Mouse (Mus musculus) liver, postnatal 0 days (tissue): ENCODE data around the gene Hsd17b12. TPM values are rescaled to one million over a fixed set of nuclear protein-coding genes. Genes with fewer than 3 reads are reported as not detected.
A peak's percentile ranks its signal among the peaks of the same experiment; 100 is the strongest.

Source experiments
- ATAC-seq: fragments of 200-750 bp; cut with Nextera tagmentation; 2 replicates; pipeline ENCODE4 v1.8.0; 2017; ENCODE audit warnings: mild to moderate bottlenecking, moderate library complexity
- DNase-seq: peaks from one replicate; pipeline ENCODE4 v3.0.0-alpha.2; 2016
- H3K27ac ChIP-seq: fragments of 300-500 bp; sonication (generic); 2 replicates; pipeline ENCODE4 v1.5.1; 2014; ENCODE audit warnings: antibody characterized with exemption, moderate library complexity, mild to moderate bottlenecking, low read depth
- H3K27me3 ChIP-seq: fragments of 300-500 bp; sonication (generic); 2 replicates; pipeline ENCODE4 v1.6.1; 2014; ENCODE audit warnings: low read length, control low read depth, mixed read lengths; ENCODE audit not compliant: insufficient read depth
- H3K36me3 ChIP-seq: fragments of 300-500 bp; sonication (generic); replicated peaks from 2 replicates; pipeline ENCODE4 v1.6.1; 2014; ENCODE audit warnings: mild to moderate bottlenecking, control low read depth, low read length, moderate library complexity, mixed read lengths; ENCODE audit not compliant: insufficient read depth
- H3K4me1 ChIP-seq: fragments of 300-500 bp; sonication (generic); 2 replicates; pipeline ENCODE4 v1.6.1; 2014; ENCODE audit warnings: antibody characterized with exemption, mild to moderate bottlenecking, control low read depth; ENCODE audit not compliant: insufficient read depth
- H3K4me2 ChIP-seq: fragments of 300-500 bp; sonication (generic); 2 replicates; pipeline ENCODE4 v1.6.1; 2014; ENCODE audit warnings: low read depth, mild to moderate bottlenecking, low read length, moderate library complexity, mixed read lengths
- H3K4me3 ChIP-seq: fragments of 300-500 bp; sonication (generic); 2 replicates; pipeline ENCODE4 v1.5.1; 2014; ENCODE audit warnings: low read depth, low read length
- H3K9ac ChIP-seq: fragments of 300-500 bp; sonication (generic); replicated peaks from 2 replicates; pipeline ENCODE4 v1.6.1; 2014; ENCODE audit warnings: mild to moderate bottlenecking, moderate library complexity
- H3K9me3 ChIP-seq: fragments of 300-500 bp; sonication (generic); 2 replicates; pipeline ENCODE4 v1.6.1; 2016; ENCODE audit warnings: mild to moderate bottlenecking, control low read depth, low read length, mixed read lengths
- CTCF ChIP-seq: sonication (generic); IDR thresholded peaks from 2 replicates; pipeline ENCODE4 v1.5.1; 2016; ENCODE audit warnings: antibody characterized with exemption, low read depth
- EP300 ChIP-seq: IDR thresholded peaks from 2 replicates; pipeline ENCODE4 v1.6.1; 2016; ENCODE audit warnings: antibody characterized with exemption, low read depth, mild to moderate bottlenecking
- WGBS: fragments of 180-500 bp; shearing (Covaris S2); extraction: QIAGEN DNeasy Blood & Tissue Kit; methylation state at CpG from one replicate; pipeline ENCODE4 v1.1.7; 2014; ENCODE audit not compliant: insufficient replicate concordance; 5-methylcytosine and 5-hydroxymethylcytosine counted together
- polyA plus RNA-seq: library from polyadenylated mRNA; unstranded; fragments of >200 nt; fragmentation: Nextera tagmentation; extraction: Ambion mirVana; gene quantifications from 2 replicates; pipeline ENCODE4 v1.2.1, GENCODE M21; 2015

Gene Hsd17b12
- polyA plus RNA-seq, 1 experiment from 2014 or later: 70.1 TPM

GRCm38 (mm10) chr2:94176381-94176780 is 18.6 kb upstream of the Hsd17b12 start:
- Histone ChIP-seq H3K27me3 (no peaks in the 10 kb centered on the region), H3K4me2 (peak overlapping the region; percentile 81; the same call in 1 of the 2 replicates), H3K36me3 (no peaks in the 10 kb centered on the region), H3K4me3 (no peak overlapping the region), H3K4me1 (peaks cover 9% of the 10 kb centered on the region; the same call in 1 of the 2 replicates), H3K9me3 (no peaks in the 10 kb centered on the region), H3K27ac (peak overlapping the region; percentile 64; the same call in 1 of the 2 replicates), H3K9ac (no peak overlapping the region; the same call in 1 of the 2 replicates)
- 80% methylated on average over 3 of the region's 3 CpGs for WGBS
- no peak for TF ChIP-seq CTCF
- no peak for TF ChIP-seq EP300
- ATAC-seq: no peak
- DNase-seq: no peak

DNA sequence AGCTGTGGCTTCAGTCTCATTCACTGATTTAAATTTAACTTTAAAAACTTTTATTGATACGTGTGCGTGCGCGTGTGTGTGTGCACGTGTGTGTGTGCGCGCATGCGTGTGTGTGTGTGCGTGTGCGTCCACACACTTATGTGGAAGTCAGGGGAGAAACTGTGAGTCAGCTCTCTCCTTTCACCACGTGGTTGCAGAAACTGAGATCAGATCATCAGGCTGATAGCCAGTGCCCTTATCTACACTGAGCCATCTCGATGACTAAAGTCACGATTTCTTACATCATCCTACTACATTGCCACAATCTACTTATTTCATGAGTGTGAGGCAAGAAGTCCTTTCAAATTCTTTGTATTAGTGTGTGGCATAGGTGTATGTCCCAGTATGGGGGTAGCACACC is 15.8 kb upstream of the Hsd17b12 start:
- no peak for ATAC-seq
- TF ChIP-seq CTCF: no peak
- no peak for TF ChIP-seq EP300
- Histone ChIP-seq H3K36me3 (no peaks in the 10 kb centered on the region), H3K27ac (no peak overlapping the region), H3K9ac (no peak overlapping the region), H3K27me3 (no peaks in the 10 kb centered on the region), H3K4me2 (no peak overlapping the region), H3K4me1 (peaks cover 9% of the 10 kb centered on the region; the same call in 1 of the 2 replicates), H3K9me3 (no peaks in the 10 kb centered on the region), H3K4me3 (no peak overlapping the region)
- WGBS: 86% methylated on average over 13 of the region's 13 CpGs
- no peak for DNase-seq

- TF ChIP-seq CTCF: no peak
- no peaks in the 10 kb centered on the region for H3K36me3 ChIP-seq
- no peak overlapping the region for H3K4me3 ChIP-seq
- H3K27ac ChIP-seq: no peak overlapping the region
- H3K4me1 ChIP-seq: peaks cover 3% of the 10 kb centered on the region; the same call in 1 of the 2 replicates
- H3K27me3 ChIP-seq: no peaks in the 10 kb centered on the region
- H3K4me2 ChIP-seq: no peak overlapping the region
- H3K9ac ChIP-seq: no peak overlapping the region
- 64% methylated on average over 2 of the region's 2 CpGs for WGBS
- ATAC-seq (no peak), DNase-seq (no peak)
- H3K9me3 ChIP-seq: no peaks in the 10 kb centered on the region
Observed at GRCm38 (mm10) chr2:94163207-94163606, 5.4 kb upstream of the Hsd17b12 start.

DNA sequence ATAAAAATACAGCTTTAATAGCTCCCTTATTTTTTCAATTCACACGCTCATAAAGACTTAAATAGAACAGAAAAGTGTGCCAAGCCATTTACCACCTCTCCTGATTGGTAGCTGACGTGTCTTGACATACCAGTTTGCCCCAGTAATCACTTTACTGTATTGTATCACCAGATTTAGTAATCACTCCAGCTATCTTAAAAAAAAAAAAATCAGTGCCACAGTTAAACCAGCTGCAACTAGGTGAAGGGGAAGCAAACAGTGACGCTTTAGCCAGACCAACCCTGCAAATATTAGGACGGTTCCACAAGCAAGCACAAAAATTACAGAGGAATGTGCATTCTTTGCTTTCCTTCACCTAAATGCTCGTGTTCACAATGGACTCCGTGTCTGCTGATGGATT is 4.4 kb upstream of the Hsd17b12 start:
- ATAC-seq (no peak), DNase-seq (no peak)
- no peak overlapping the region for H3K27ac ChIP-seq
- no peaks in the 10 kb centered on the region for H3K9me3 ChIP-seq
- H3K9ac ChIP-seq: no peak overlapping the region
- WGBS: 55% methylated on average over 6 of the region's 6 CpGs
- H3K36me3 ChIP-seq: no peaks in the 10 kb centered on the region
- H3K27me3 ChIP-seq: no peaks in the 10 kb centered on the region
- H3K4me3 ChIP-seq: no peak overlapping the region
- peaks cover 7% of the 10 kb centered on the region; the same call in 1 of the 2 replicates for H3K4me1 ChIP-seq
- no peak overlapping the region for H3K4me2 ChIP-seq
- TF ChIP-seq EP300 (no peak), CTCF (no peak)

GRCm38 (mm10) chr2:94158520-94158884 is 738 bp upstream of the Hsd17b12 start:
- H3K4me3 ChIP-seq: peak overlapping the region; percentile 95
- peak overlapping the region; percentile 68 for H3K27ac ChIP-seq
- ATAC-seq (no peak), DNase-seq (no peak)
- no peaks in the 10 kb centered on the region for H3K9me3 ChIP-seq
- 21% methylated on average over 4 of the region's 4 CpGs for WGBS
- peaks cover 14% of the 10 kb centered on the region for H3K4me1 ChIP-seq
- no peaks in the 10 kb centered on the region for H3K36me3 ChIP-seq
- peak overlapping the region; percentile 93 for H3K4me2 ChIP-seq
- H3K27me3 ChIP-seq: no peaks in the 10 kb centered on the region
- peak overlapping the region; percentile 52; the same call in 1 of the 2 replicates for H3K9ac ChIP-seq
- TF ChIP-seq CTCF (no peak), EP300 (no peak)

DNA sequence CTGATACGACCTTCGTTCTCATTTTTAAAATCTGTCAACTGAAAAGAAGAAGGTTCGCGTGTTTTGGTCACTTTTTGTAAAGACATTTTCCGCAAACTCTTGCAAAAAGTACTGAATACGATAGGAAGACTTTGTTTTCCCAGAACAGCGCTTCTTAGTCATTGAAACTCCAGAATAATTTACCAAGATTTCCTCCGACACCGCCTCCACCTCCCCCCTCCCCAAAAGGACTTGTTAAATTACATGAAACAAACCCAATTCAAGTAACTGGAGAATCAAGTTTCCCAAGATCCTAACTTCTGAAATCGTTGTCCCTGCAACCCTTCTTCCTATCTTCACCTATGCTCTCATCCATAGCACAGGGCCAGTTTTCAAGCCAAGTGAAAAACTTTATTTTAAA is 713 bp downstream of the Hsd17b12 start:
- peak overlapping the region; percentile 91 for H3K27ac ChIP-seq
- H3K4me1 ChIP-seq: peaks cover 22% of the 10 kb centered on the region
- H3K4me3 ChIP-seq: peak overlapping the region; percentile 95
- peak overlapping the region; percentile 93 for H3K4me2 ChIP-seq
- ATAC-seq: no peak
- no peak for TF ChIP-seq CTCF
- TF ChIP-seq EP300: no peak
- DNase-seq: no peak
- under 1% methylated on average over 10 of the region's 10 CpGs for WGBS
- H3K9me3 ChIP-seq: no peaks in the 10 kb centered on the region
- no peaks in the 10 kb centered on the region for H3K36me3 ChIP-seq
- H3K9ac ChIP-seq: peak overlapping the region; percentile 96
- no peaks in the 10 kb centered on the region for H3K27me3 ChIP-seq

DNA sequence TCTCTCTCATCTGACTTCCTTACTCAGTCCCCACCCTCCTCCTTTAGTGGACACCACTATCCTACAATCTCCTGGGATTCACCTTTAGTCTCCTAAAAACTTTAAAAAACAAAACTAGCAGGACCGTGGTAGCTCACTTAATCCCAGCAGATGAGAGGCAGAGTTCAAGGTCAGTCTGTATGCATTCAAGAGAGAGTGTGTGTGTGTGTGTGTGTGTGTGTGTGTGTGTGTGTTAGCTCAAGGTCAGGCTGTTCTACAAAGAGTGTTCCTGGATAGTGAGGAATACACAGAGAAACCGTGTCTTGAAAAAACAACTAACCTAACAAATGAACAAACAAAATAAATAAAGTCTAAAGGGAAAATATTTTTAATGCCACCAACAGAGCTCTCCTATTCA is 12.6 kb downstream of the Hsd17b12 start:
- DNase-seq (no peak), ATAC-seq (peak; percentile 67)
- H3K4me2 ChIP-seq: peak overlapping the region; percentile 47; the same call in 1 of the 2 replicates
- peaks cover 3% of the 10 kb centered on the region; the same call in 1 of the 2 replicates for H3K4me1 ChIP-seq
- WGBS: 48% methylated on average over 2 of the region's 2 CpGs
- H3K27ac ChIP-seq: peak overlapping the region; percentile 90
- no peak overlapping the region for H3K4me3 ChIP-seq
- TF ChIP-seq EP300: no peak
- TF ChIP-seq CTCF: no peak
- no peaks in the 10 kb centered on the region for H3K27me3 ChIP-seq
- H3K36me3 ChIP-seq: no peaks in the 10 kb centered on the region
- no peak overlapping the region for H3K9ac ChIP-seq
- no peaks in the 10 kb centered on the region for H3K9me3 ChIP-seq
